Mouse (Mus musculus) kidney, embryonic 16.5 days (tissue): ENCODE measurements around the gene Adamtsl5. TPM values are rescaled to one million over a fixed set of nuclear protein-coding genes. Genes with fewer than 3 reads are reported as not detected.

ENCODE experiments used
- ATAC-seq: fragments of 200-750 bp; cut with Nextera tagmentation; 2 replicates; pipeline ENCODE4 v1.8.0; 2017; ENCODE audit warnings: moderate TSS enrichment; ENCODE audit not compliant: low FRiP score, low TSS enrichment
- H3K27ac ChIP-seq: fragments of 300-500 bp; sonication (generic); 2 replicates; pipeline ENCODE4 v1.5.1; 2014; ENCODE audit warnings: low read length
- H3K27me3 ChIP-seq: fragments of 300-500 bp; sonication (generic); 2 replicates; pipeline ENCODE4 v1.6.1; 2014; ENCODE audit warnings: low read length, control low read depth, mixed read lengths; ENCODE audit not compliant: insufficient read depth
- H3K36me3 ChIP-seq: fragments of 300-500 bp; sonication (generic); 2 replicates; pipeline ENCODE4 v1.6.1; 2014; ENCODE audit warnings: low read length, control low read depth, mixed read lengths; ENCODE audit not compliant: insufficient read depth
- H3K4me1 ChIP-seq: fragments of 300-500 bp; sonication (generic); 2 replicates; pipeline ENCODE4 v1.6.1; 2014; ENCODE audit warnings: low read length, control low read depth, mixed read lengths; ENCODE audit not compliant: insufficient read depth
- H3K4me2 ChIP-seq: fragments of 300-500 bp; sonication (generic); replicated peaks from 2 replicates; pipeline ENCODE4 v1.6.1; 2014; ENCODE audit warnings: low read depth, low read length
- H3K4me3 ChIP-seq: fragments of 300-500 bp; sonication (generic); 2 replicates; pipeline ENCODE4 v1.5.1; 2014; ENCODE audit warnings: mild to moderate bottlenecking, low read length
- H3K9ac ChIP-seq: fragments of 300-500 bp; sonication (generic); replicated peaks from 2 replicates; pipeline ENCODE4 v1.6.1; 2014; ENCODE audit warnings: low read length
- H3K9me3 ChIP-seq: fragments of 300-500 bp; sonication (generic); 2 replicates; pipeline ENCODE4 v1.6.1; 2016; ENCODE audit warnings: low read length, control low read depth
- WGBS: fragments of 180-500 bp; shearing (Covaris S2); extraction: QIAGEN DNeasy Blood & Tissue Kit; methylation state at CpG from one replicate; pipeline ENCODE4 v1.1.7; 2014; 5-methylcytosine and 5-hydroxymethylcytosine counted together
- polyA plus RNA-seq: library from polyadenylated mRNA; unstranded; fragments of >200 nt; fragmentation: Nextera tagmentation; extraction: Ambion mirVana; gene quantifications from 2 replicates; pipeline ENCODE4 v1.2.1, GENCODE M21; 2015

The Adamtsl5 gene
- polyA plus RNA-seq, 1 experiment from 2014 or later: 4.8 TPM

DNA sequence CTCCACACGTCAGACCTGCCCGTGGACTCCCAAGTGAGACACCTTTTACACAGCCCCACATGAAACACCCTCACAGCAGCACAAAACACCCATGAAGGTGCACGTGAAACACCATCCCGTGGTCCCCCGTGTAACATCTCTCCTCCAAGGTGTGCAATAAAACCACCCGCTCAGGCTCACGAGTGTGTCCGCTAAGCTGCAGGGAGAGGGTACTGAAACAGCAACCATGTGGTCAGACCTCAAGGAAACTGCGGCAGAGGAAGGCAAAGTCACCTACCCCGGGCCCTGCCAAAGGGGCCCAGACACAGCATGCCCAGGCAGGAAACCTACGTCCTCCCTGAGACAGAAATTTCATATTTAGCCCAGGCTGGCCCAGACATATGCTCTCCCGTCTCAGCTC lies 11.9 kb downstream of the Adamtsl5 start:
- no peak overlapping the region for H3K4me3 ChIP-seq

DNA sequence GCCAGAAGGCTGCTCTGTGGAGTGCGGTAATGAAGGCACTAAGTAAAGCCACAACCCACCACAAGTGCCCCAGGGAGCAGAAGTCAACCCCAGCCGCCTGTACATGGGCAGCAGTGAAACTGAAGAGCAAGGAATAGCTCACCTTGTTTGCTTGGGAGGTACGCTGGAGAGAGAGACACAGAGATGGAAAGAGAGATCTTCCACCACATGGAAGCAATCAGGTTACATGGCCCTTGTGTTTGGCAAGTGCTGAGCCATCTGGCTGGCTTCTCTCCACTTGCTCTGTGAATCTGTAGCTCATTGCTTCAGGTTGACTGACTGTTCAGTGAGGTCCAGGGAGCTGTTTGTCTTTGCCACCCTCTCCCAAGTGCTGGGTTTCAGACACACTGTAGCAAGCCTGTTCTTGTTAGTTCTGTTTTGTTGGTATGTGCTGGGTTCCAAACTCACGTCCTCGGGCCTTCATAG lies 15.7 kb downstream of the Adamtsl5 start:
- Histone ChIP-seq H3K27me3 (no peaks in the 10 kb centered on the region; the same call in 1 of the 2 replicates), H3K36me3 (no peaks in the 10 kb centered on the region), H3K27ac (no peak overlapping the region), H3K9me3 (no peaks in the 10 kb centered on the region), H3K4me2 (no peak overlapping the region), H3K9ac (no peak overlapping the region), H3K4me3 (no peak overlapping the region), H3K4me1 (peaks cover 17% of the 10 kb centered on the region)
- no peak for ATAC-seq
- 84% methylated on average over 5 of the region's 5 CpGs for WGBS

More for the DNA sequence above, 11.9 kb downstream of the Adamtsl5 start:
- Histone ChIP-seq H3K27ac (no peak overlapping the region), H3K27me3 (peaks cover 12% of the 10 kb centered on the region), H3K4me1 (peaks cover 2% of the 10 kb centered on the region; the same call in 1 of the 2 replicates), H3K4me2 (no peak overlapping the region), H3K9me3 (no peaks in the 10 kb centered on the region), H3K36me3 (no peaks in the 10 kb centered on the region), H3K9ac (no peak overlapping the region)
- 86% methylated on average over 12 of the region's 12 CpGs for WGBS
- no peak for ATAC-seq

DNA sequence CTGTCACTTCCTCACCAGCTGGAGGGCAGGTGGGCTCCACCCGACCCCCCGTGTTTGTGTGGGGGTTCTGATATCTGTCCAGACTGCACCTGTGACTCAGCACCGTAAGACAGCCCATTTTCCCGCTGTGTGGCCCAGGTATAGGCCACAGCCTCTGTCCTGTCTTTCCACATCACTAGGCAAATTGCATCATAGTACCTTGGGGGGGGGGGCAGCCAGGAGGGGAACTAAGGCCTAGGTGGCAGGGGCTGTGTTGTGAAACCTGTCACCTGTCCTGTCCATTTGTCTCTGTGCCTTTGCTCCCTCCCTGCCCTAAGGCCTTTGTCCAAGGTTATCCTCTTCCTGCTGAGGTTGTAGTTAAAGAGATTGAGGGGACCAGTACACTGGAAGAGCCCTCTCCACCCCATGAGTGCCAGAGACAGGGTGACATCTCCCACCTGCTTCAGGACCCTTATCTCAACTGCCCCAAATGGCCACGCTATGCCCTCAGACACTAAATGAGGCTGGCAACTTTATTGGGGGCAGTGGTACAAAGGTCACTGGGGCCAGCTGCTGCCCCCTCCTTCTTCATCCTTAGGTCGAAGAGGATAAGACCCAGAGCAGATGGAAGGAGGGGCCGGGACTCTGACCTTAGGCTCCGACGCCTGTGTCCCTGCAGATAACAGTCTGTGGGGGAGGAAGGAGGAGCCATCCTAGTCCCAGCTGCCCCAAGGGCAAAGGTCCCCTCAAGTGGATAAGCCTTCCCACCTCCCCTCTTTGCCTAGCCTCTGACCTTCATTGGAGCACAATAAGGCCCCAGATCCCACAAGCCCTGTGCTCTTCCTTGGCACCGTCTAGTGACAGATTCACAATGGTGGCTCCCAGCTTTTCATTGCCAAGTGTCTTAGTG lies 16.3 kb downstream of the Adamtsl5 start:
- WGBS: 52% methylated on average over 10 of the region's 10 CpGs
- Histone ChIP-seq H3K4me2 (no peak overlapping the region), H3K36me3 (no peaks in the 10 kb centered on the region), H3K9ac (no peak overlapping the region), H3K27ac (no peak overlapping the region), H3K27me3 (no peaks in the 10 kb centered on the region; the same call in 1 of the 2 replicates), H3K9me3 (no peaks in the 10 kb centered on the region), H3K4me3 (no peak overlapping the region), H3K4me1 (peaks cover 17% of the 10 kb centered on the region)
- ATAC-seq: no peak

DNA sequence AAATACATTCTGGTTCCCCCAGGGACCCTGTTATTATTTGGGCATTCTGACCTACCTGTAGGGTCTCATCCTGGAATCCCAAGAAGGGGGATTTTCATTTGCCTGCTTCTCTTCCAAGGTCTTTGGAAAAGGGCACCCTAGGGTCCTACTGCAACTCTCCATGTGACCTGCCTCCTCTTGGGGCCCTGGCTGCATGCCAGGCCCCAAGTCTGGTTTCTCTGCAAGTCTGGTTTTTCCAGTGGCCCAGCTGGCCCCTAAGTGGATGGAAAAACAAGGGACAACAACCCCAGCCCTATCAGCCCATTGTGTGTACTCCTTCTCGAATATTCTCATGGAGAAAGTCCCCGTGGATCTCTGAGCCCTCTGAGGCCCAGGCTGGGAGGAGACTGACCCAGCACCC lies 17.3 kb downstream of the Adamtsl5 start:
- peak overlapping the region; percentile 97 for H3K4me2 ChIP-seq
- H3K4me3 ChIP-seq: no peak overlapping the region
- WGBS: 79% methylated on average over 2 of the region's 2 CpGs
- no peaks in the 10 kb centered on the region for H3K36me3 ChIP-seq
- H3K9me3 ChIP-seq: no peaks in the 10 kb centered on the region
- no peak overlapping the region for H3K27ac ChIP-seq
- no peak overlapping the region for H3K9ac ChIP-seq
- no peak for ATAC-seq
- H3K4me1 ChIP-seq: peaks cover 17% of the 10 kb centered on the region
- H3K27me3 ChIP-seq: no peaks in the 10 kb centered on the region; the same call in 1 of the 2 replicates

DNA sequence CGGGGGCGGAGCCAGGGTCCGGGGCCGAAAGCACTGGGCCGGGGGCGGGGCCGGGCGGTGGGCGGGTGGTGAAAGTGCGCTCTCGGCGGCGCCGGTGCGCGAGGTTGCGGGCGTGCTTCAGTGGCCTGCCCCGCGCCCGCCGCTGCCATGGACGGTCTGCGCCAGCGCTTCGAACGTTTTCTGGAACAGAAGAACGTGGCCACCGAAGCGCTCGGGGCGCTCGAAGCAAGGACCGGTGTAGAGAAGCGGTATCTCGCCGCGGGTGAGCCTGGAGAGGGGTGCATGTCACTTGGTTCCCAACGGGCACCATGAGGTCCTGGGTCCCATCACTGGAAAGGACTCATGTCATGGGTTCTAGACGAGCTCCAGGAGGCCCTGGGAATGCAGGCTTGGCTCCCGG lies 18.1 kb downstream of the Adamtsl5 start:
- Histone ChIP-seq H3K27ac (0 out of 2 replicates have a peak overlapping the region, but pooled peaks have one; percentile 17), H3K4me1 (peaks cover 17% of the 10 kb centered on the region)
- WGBS: 2% methylated on average over 41 of the region's 41 CpGs

DNA sequence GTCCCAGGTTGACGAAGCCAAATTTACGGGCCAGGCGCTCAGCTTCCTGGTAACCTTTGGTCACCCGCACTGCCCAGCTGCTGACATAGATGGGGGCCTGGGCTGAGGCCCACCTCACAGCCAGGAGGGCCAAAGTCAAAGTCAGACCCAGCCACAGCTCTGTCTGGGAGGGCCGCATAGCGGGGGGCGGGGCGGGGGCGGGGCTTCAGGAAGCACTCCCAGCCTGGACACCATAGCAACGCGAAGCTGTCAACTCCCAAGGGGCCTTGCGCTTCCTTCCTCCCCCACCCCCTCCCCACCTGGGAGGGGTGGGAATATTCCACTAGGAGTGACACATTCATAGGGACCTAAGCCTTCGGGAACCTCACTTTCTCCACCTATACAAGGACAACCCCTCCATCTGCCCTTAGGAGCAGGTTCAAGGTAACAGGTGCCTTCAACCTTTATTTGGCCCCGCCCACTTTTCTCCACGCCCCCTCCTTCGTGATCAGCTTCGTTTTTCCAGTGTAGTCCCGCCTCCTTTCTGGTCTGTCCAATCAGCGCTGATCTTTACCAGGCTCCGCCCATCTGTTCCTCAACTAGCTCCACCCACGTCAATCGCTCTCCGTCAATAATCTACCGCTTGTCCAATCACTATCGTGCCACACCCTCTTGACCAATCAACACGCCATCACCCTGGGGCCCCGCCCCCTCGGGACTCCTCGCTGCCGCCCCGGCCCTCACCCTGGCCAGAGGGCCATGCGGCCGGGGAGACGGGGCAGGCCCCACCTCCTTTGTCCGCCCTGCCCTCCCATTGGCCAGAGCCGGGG lies 18.7 kb downstream of the Adamtsl5 start, which contains the start of the genes Pcsk4 and Reep6:
Pcsk4 (minus strand) TSS at position 226 of the 809 bp plus-strand sequence.
Reep6 (plus strand) TSS at position 681 of the 809 bp plus-strand sequence.
- peaks cover 17% of the 10 kb centered on the region for H3K4me1 ChIP-seq
- 4% methylated on average over 36 of the region's 36 CpGs for WGBS
- H3K4me3 ChIP-seq: peak within 1 kb of the TSS; percentile 59
- H3K27me3 ChIP-seq: no peaks in the 10 kb centered on the region; the same call in 1 of the 2 replicates
- peak within 1 kb of the TSS; percentile 97 for H3K4me2 ChIP-seq
- peak within 1 kb of the TSS; percentile 69 for H3K9ac ChIP-seq
- H3K36me3 ChIP-seq: no peaks in the 10 kb centered on the region
- H3K9me3 ChIP-seq: no peaks in the 10 kb centered on the region
- peak within 1 kb of the TSS; percentile 70 for H3K27ac ChIP-seq
- ATAC-seq: peak; percentile 96

More for the DNA sequence above, 18.1 kb downstream of the Adamtsl5 start:
- no peak for ATAC-seq
- H3K4me2 ChIP-seq: peak overlapping the region; percentile 97
- no peaks in the 10 kb centered on the region; the same call in 1 of the 2 replicates for H3K27me3 ChIP-seq
- H3K36me3 ChIP-seq: no peaks in the 10 kb centered on the region
- H3K9me3 ChIP-seq: no peaks in the 10 kb centered on the region
- peak overlapping the region; percentile 59 for H3K4me3 ChIP-seq
- peak overlapping the region; percentile 69 for H3K9ac ChIP-seq

DNA sequence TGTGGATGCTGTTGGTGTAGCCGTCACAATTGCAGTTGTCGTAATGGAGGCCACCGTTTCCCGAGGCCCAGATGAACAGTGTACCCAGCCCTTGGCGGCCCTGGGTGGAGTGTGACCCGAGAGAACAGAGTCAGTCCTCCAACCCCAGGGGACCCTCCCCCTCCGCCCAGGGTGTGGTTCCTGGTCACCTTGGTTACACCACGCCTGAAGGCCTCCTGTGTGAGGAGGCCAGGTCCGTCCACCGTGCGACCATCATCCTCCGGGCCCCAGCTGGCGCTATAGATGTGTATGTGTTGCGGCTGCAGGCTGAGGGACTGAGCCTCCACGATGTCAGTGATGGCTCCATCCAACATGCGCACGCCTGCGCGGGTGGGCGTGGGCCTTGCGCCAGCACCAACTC lies 23.2 kb downstream of the Adamtsl5 start:
- no peak overlapping the region for H3K9ac ChIP-seq
- no peak overlapping the region for H3K4me2 ChIP-seq
- no peaks in the 10 kb centered on the region for H3K27me3 ChIP-seq
- H3K4me1 ChIP-seq: peaks cover 22% of the 10 kb centered on the region
- H3K27ac ChIP-seq: no peak overlapping the region
- no peaks in the 10 kb centered on the region for H3K9me3 ChIP-seq
- 78% methylated on average over 21 of the region's 21 CpGs for WGBS
- H3K4me3 ChIP-seq: no peak overlapping the region
- H3K36me3 ChIP-seq: no peaks in the 10 kb centered on the region
- ATAC-seq: no peak

DNA sequence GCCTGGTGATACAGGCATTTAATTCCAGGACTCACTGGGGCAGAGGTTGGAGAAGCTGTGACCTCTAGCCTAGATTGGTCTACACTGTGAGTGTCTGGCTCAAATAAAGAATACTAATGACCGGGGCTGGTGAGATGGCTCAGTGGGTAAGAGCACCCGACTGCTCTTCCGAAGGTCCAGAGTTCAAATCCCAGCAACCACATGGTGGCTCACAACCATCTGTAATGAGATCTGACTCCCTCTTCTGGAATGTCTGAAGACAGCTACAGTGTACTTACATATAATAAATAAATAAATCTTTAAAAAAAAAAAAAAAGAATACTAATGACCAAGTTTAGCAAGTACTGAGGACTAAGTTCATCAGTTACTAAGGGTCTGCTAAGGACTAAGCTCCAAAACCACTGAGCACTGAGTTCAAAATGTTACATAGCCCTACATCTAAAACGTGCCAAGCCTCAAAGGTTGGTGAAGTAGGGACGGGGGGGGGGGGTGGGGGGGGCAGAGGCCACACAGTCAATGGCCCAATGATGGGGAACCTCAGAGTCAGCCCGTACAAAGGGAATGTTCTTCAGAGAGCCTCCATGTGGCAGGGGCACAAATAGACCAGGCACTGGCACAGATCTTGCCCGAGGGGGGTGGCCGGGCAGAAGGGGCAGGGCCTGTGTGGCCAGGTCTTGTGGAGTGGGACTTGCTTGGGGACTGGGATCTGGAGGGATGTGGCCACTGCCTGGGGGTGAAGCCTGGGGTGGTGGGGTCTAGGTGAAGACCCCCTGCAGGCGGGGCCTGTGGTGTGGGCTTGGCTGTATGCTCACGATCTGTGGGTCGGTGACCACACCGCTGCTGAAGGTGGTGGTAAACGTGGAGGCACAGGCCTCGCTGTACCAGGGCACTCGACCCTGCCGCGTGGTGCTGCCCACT lies 23.8 kb downstream of the Adamtsl5 start:
- Histone ChIP-seq H3K36me3 (no peaks in the 10 kb centered on the region), H3K4me2 (peak overlapping the region; percentile 98), H3K4me1 (peaks cover 27% of the 10 kb centered on the region), H3K4me3 (peak overlapping the region; percentile 67; the same call in 1 of the 2 replicates), H3K9me3 (no peaks in the 10 kb centered on the region), H3K9ac (no peak overlapping the region; the same call in 1 of the 2 replicates), H3K27me3 (no peaks in the 10 kb centered on the region), H3K27ac (no peak overlapping the region)
- 81% methylated on average over 17 of the region's 17 CpGs for WGBS
- ATAC-seq: no peak
